Mouse (Mus musculus) brain, embryonic 14.5 days (tissue): ENCODE measurements at regions not wholly inside any gene's neighbourhood (a gene's known extent, or its start where the extent isn't known, plus 50 kb on each side); places are given as distances from the start of the nearest gene placed in this dataset.

ENCODE experiments used
- CTCF ChIP-seq: fragments of 200-500 bp; IDR thresholded peaks from 2 replicates; pipeline ENCODE4 v1.5.1; 2012; ENCODE audit warnings: inconsistent platforms, mild to moderate bottlenecking, moderate library complexity, borderline replicate concordance; ENCODE audit not compliant: insufficient read depth, insufficient read length; ENCODE audit errors: extremely low read depth
- POLR2A ChIP-seq: fragments of 200-500 bp; IDR thresholded peaks from 2 replicates; pipeline ENCODE4 v1.6.1; 2012; ENCODE audit warnings: mild to moderate bottlenecking, inconsistent platforms, borderline replicate concordance; ENCODE audit not compliant: poor library complexity, insufficient read depth, insufficient read length, severe bottlenecking; ENCODE audit errors: extremely low read depth

DNA sequence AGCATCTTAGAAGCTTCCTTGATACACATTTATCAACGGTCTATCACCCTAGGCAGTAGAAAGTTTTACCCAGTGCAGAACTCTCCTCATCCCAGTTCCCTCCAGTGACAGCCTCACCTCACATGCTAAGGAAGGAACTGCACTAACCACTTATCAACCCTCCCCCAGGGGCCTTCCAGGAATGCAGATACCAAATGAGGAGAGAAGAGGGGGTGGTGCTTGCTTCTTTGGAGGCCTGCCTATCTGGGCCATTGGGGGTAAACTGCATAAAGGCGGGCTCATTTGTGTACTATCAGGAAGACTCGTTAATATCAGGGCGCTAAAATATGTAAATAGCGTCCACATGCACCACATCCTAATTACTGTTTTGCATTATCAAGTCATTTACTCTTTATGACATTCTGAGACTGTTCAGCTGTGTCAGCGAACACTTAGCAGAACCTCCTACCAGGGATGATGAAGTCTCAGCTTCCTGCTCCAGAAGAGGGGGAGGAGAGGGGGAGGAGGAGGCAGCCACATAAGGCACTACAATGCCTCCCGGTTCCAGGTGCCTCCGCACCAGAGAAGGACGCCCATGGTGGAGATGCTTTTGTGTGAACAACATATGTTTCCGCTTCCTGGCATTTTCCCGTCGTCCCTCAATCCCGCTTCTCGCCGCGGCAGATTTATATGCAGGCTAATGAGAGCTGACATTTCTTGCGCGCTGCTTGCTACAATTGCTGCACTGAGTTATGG is 236.9 kb downstream of the Cbln1 start:
- TF ChIP-seq CTCF (no peak), POLR2A (no peak)
